Mouse (Mus musculus): ENCODE measurements around the gene Parg. TPM values are rescaled to one million over a fixed set of nuclear protein-coding genes. Genes with fewer than 3 reads are reported as not detected.

The Parg gene
- polyA plus RNA-seq, 1 experiment from 2014 or later: 25.0 TPM

GRCm38 (mm10) chr14:32268999-32269398 is 67.2 kb downstream of the Parg start:
- H3K4me2 ChIP-seq (ENCODE audit: low read depth, low read length): no peak overlapping the region
- H3K4me3 ChIP-seq (ENCODE audit: low read length): no peak overlapping the region
- H3K27me3 ChIP-seq (ENCODE audit: control insufficient read depth, insufficient read depth, low read length): no peaks in the 10 kb centered on the region
- no peak overlapping the region for H3K27ac ChIP-seq (ENCODE audit: low read length)
- no peaks in the 10 kb centered on the region for H3K4me1 ChIP-seq (ENCODE audit: control insufficient read depth, insufficient read depth, low read length)
- no peak overlapping the region for H3K9ac ChIP-seq (ENCODE audit: low read length)
- peaks cover 9% of the 10 kb centered on the region; the same call in 1 of the 2 replicates for H3K36me3 ChIP-seq (ENCODE audit: control insufficient read depth, insufficient read depth)
- WGBS: 71% methylated on average over 2 of the region's 2 CpGs
- no peaks in the 10 kb centered on the region for H3K9me3 ChIP-seq (replicated peaks; ENCODE audit: control insufficient read depth, low read length)
- no peak for ATAC-seq (replicated peaks; ENCODE audit: extremely low read depth, insufficient read depth, low FRiP score)

DNA sequence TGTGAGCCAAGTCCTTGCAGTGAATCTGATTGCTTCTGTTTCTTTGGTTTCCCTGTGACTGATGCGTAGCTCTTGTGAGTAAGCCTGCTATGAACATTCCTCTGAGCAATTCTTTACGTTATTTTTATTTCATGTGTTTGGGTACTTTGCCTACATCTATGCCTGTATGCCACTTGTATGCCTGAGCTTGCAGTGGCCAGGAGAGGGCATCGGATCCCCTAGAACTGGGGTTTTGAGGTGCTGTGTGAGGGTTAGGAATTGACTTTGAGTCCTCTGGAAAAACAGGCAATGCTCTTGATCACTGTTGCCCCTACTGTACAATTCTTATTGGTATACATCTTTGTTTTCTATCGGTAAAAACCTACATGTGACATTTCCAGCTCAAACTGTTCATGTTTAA is 67.8 kb downstream of the Parg start:
- no peak overlapping the region for H3K27ac ChIP-seq (ENCODE audit: low read length)
- no peak overlapping the region for H3K4me3 ChIP-seq (ENCODE audit: low read length)
- ATAC-seq (replicated peaks; ENCODE audit: extremely low read depth, insufficient read depth, low FRiP score): no peak
- no peak overlapping the region for H3K9ac ChIP-seq (ENCODE audit: low read length)
- no peaks in the 10 kb centered on the region for H3K9me3 ChIP-seq (replicated peaks; ENCODE audit: control insufficient read depth, low read length)
- WGBS: 86% methylated on average over 4 of the region's 4 CpGs
- peaks cover 8% of the 10 kb centered on the region; the same call in 1 of the 2 replicates for H3K36me3 ChIP-seq (ENCODE audit: control insufficient read depth, insufficient read depth)
- H3K4me1 ChIP-seq (ENCODE audit: control insufficient read depth, insufficient read depth, low read length): no peaks in the 10 kb centered on the region
- H3K27me3 ChIP-seq (ENCODE audit: control insufficient read depth, insufficient read depth, low read length): no peaks in the 10 kb centered on the region
- H3K4me2 ChIP-seq (ENCODE audit: low read depth, low read length): no peak overlapping the region

DNA sequence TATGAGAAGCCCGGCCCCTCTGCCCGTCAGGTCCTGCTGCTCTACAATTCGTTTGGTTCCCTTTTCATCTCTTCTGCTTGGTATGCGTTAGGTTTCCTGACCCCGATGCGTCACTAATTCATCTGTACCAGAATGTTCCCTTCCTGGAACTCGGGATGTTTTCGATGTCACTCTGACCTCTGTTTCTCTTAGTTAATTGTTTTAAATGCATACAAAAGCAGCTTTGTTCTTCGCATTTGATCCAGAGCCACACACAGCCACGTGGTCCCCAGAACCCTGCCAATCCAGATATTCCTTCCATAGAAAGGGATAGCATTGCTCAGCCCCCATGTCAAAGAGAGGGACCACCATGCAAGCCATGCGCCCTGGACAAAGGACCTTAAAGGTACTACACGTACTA is 99.9 kb downstream of the Parg start:
- Histone ChIP-seq H3K4me1 (ENCODE audit: control insufficient read depth, insufficient read depth, low read length) (no peaks in the 10 kb centered on the region), H3K4me2 (ENCODE audit: low read depth, low read length) (no peak overlapping the region), H3K27me3 (ENCODE audit: control insufficient read depth, insufficient read depth, low read length) (no peaks in the 10 kb centered on the region), H3K9ac (ENCODE audit: low read length) (no peak overlapping the region), H3K36me3 (ENCODE audit: control insufficient read depth, insufficient read depth) (peaks cover 8% of the 10 kb centered on the region; the same call in 1 of the 2 replicates), H3K27ac (ENCODE audit: low read length) (no peak overlapping the region), H3K9me3 (replicated peaks; ENCODE audit: control insufficient read depth, low read length) (no peaks in the 10 kb centered on the region), H3K4me3 (ENCODE audit: low read length) (no peak overlapping the region)
- ATAC-seq (replicated peaks; ENCODE audit: extremely low read depth, insufficient read depth, low FRiP score): no peak
- 81% methylated on average over 12 of the region's 12 CpGs for WGBS

DNA sequence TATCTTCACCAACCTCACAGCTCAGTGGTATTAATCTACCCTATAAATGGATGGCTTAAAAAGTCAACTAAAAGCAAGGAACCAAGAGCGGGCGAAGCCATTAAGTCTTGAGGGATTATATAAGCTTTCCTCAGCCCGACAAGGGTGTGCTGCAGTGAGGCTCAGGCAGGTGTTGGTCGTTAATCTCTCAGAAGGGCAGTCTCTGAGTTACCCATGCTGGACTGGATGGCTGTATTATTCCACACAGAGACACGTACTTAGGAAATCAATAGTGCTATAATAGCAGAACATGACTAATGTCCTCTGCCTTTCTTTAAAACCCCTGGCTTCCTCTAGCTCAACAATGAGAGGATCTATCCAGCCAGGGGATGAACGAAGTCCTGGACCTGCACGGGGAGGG is 100.7 kb downstream of the Parg start:
- Histone ChIP-seq H3K27me3 (ENCODE audit: control insufficient read depth, insufficient read depth, low read length) (no peaks in the 10 kb centered on the region), H3K36me3 (ENCODE audit: control insufficient read depth, insufficient read depth) (peaks cover 8% of the 10 kb centered on the region; the same call in 1 of the 2 replicates), H3K9ac (ENCODE audit: low read length) (no peak overlapping the region), H3K4me2 (ENCODE audit: low read depth, low read length) (no peak overlapping the region), H3K27ac (ENCODE audit: low read length) (no peak overlapping the region), H3K9me3 (replicated peaks; ENCODE audit: control insufficient read depth, low read length) (no peaks in the 10 kb centered on the region), H3K4me3 (ENCODE audit: low read length) (no peak overlapping the region), H3K4me1 (ENCODE audit: control insufficient read depth, insufficient read depth, low read length) (no peaks in the 10 kb centered on the region)
- 89% methylated on average over 7 of the region's 7 CpGs for WGBS
- no peak for ATAC-seq (replicated peaks; ENCODE audit: extremely low read depth, insufficient read depth, low FRiP score)

- H3K4me3 ChIP-seq (ENCODE audit: low read length): no peak overlapping the region
- H3K4me2 ChIP-seq (ENCODE audit: low read depth, low read length): no peak overlapping the region
- H3K27me3 ChIP-seq (ENCODE audit: control insufficient read depth, insufficient read depth, low read length): no peaks in the 10 kb centered on the region
- H3K36me3 ChIP-seq (ENCODE audit: control insufficient read depth, insufficient read depth): peaks cover 1% of the 10 kb centered on the region; the same call in 1 of the 2 replicates
- WGBS: 80% methylated on average over 8 of the region's 8 CpGs
- no peak overlapping the region for H3K27ac ChIP-seq (ENCODE audit: low read length)
- no peaks in the 10 kb centered on the region for H3K4me1 ChIP-seq (ENCODE audit: control insufficient read depth, insufficient read depth, low read length)
- no peak overlapping the region for H3K9ac ChIP-seq (ENCODE audit: low read length)
- no peak for ATAC-seq (replicated peaks; ENCODE audit: extremely low read depth, insufficient read depth, low FRiP score)
- H3K9me3 ChIP-seq (replicated peaks; ENCODE audit: control insufficient read depth, low read length): no peaks in the 10 kb centered on the region
Observed at GRCm38 (mm10) chr14:32304921-32305320, 103.2 kb downstream of the Parg start.

- no peaks in the 10 kb centered on the region for H3K4me1 ChIP-seq (ENCODE audit: control insufficient read depth, insufficient read depth, low read length)
- no peak overlapping the region for H3K4me2 ChIP-seq (ENCODE audit: low read depth, low read length)
- H3K9ac ChIP-seq (ENCODE audit: low read length): no peak overlapping the region
- no peaks in the 10 kb centered on the region for H3K9me3 ChIP-seq (replicated peaks; ENCODE audit: control insufficient read depth, low read length)
- no peaks in the 10 kb centered on the region for H3K36me3 ChIP-seq (ENCODE audit: control insufficient read depth, insufficient read depth)
- no peak overlapping the region for H3K4me3 ChIP-seq (ENCODE audit: low read length)
- H3K27ac ChIP-seq (ENCODE audit: low read length): no peak overlapping the region
- 37% methylated on average over 8 of the region's 8 CpGs for WGBS
- no peaks in the 10 kb centered on the region for H3K27me3 ChIP-seq (ENCODE audit: control insufficient read depth, insufficient read depth, low read length)
- ATAC-seq (replicated peaks; ENCODE audit: extremely low read depth, insufficient read depth, low FRiP score): no peak
Observed at GRCm38 (mm10) chr14:32309876-32310275, 108.1 kb downstream of the Parg start.

- Histone ChIP-seq H3K27me3 (ENCODE audit: control insufficient read depth, insufficient read depth, low read length) (no peaks in the 10 kb centered on the region), H3K9ac (ENCODE audit: low read length) (no peak overlapping the region), H3K4me1 (ENCODE audit: control insufficient read depth, insufficient read depth, low read length) (no peaks in the 10 kb centered on the region), H3K4me3 (ENCODE audit: low read length) (no peak overlapping the region), H3K4me2 (ENCODE audit: low read depth, low read length) (no peak overlapping the region), H3K27ac (ENCODE audit: low read length) (no peak overlapping the region), H3K36me3 (ENCODE audit: control insufficient read depth, insufficient read depth) (no peaks in the 10 kb centered on the region), H3K9me3 (replicated peaks; ENCODE audit: control insufficient read depth, low read length) (no peaks in the 10 kb centered on the region)
- no peak for ATAC-seq (replicated peaks; ENCODE audit: extremely low read depth, insufficient read depth, low FRiP score)
- 89% methylated on average over 2 of the region's 2 CpGs for WGBS
Observed at GRCm38 (mm10) chr14:32311381-32312035, 109.8 kb downstream of the Parg start.

DNA sequence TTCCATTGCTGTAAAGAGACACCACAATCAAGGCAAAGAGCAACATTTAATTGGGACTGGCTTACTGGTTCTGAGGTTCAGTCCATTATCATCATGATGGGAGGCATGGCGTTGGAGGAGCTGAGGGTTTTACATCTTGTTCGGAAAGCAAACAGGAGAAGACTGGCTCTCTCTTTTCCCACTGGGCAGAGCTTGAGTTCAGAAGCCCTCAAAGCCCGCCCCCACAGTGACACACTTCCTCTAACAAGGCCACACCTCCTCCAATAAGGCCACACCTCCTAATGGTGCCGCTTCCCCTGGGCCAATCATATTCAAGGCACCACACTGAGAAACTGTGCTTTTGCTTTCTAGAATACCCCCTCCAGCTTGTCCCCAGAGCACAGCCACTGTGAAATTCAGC is 116.1 kb downstream of the Parg start:
- no peak overlapping the region for H3K27ac ChIP-seq (ENCODE audit: low read length)
- H3K4me3 ChIP-seq (ENCODE audit: low read length): no peak overlapping the region
- no peak overlapping the region for H3K9ac ChIP-seq (ENCODE audit: low read length)
- H3K4me2 ChIP-seq (ENCODE audit: low read depth, low read length): no peak overlapping the region
- H3K36me3 ChIP-seq (ENCODE audit: control insufficient read depth, insufficient read depth): no peaks in the 10 kb centered on the region
- no peak for ATAC-seq (replicated peaks; ENCODE audit: extremely low read depth, insufficient read depth, low FRiP score)
- H3K4me1 ChIP-seq (ENCODE audit: control insufficient read depth, insufficient read depth, low read length): peaks cover 5% of the 10 kb centered on the region; the same call in 1 of the 2 replicates
- H3K27me3 ChIP-seq (ENCODE audit: control insufficient read depth, insufficient read depth, low read length): no peaks in the 10 kb centered on the region
- no peaks in the 10 kb centered on the region for H3K9me3 ChIP-seq (replicated peaks; ENCODE audit: control insufficient read depth, low read length)
- WGBS: 7% methylated on average over 4 of the region's 4 CpGs

- Histone ChIP-seq H3K9me3 (replicated peaks; ENCODE audit: control insufficient read depth, low read length) (no peaks in the 10 kb centered on the region), H3K36me3 (ENCODE audit: control insufficient read depth, insufficient read depth) (no peaks in the 10 kb centered on the region), H3K4me2 (ENCODE audit: low read depth, low read length) (peak within 1 kb of the TSS; percentile 91), H3K4me1 (ENCODE audit: control insufficient read depth, insufficient read depth, low read length) (peaks cover 5% of the 10 kb centered on the region; the same call in 1 of the 2 replicates), H3K9ac (ENCODE audit: low read length) (peak within 1 kb of the TSS; percentile 69), H3K4me3 (ENCODE audit: low read length) (peak within 1 kb of the TSS; percentile 60), H3K27ac (ENCODE audit: low read length) (no peak within 1 kb of the TSS), H3K27me3 (ENCODE audit: control insufficient read depth, insufficient read depth, low read length) (no peaks in the 10 kb centered on the region)
- peak; percentile 78 for ATAC-seq (replicated peaks; ENCODE audit: extremely low read depth, insufficient read depth, low FRiP score)
- 2% methylated on average over 47 of the region's 50 CpGs for WGBS
Observed at GRCm38 (mm10) chr14:32321732-32322685, 120.3 kb downstream of the Parg start, which contains the start of gene Ogdhl. Ogdhl (plus strand) TSS chr14:32322019.
